Mouse (Mus musculus) hindbrain, embryonic 16.5 days (tissue): Measurements from ENCODE around the gene Gipc3. TPM values are rescaled to one million over a fixed set of nuclear protein-coding genes. Genes with fewer than 3 reads are reported as not detected.

Experiments used
- ATAC-seq: fragments of 200-750 bp; cut with Nextera tagmentation; 2 replicates; pipeline ENCODE4 v1.8.0; 2017; ENCODE audit warnings: moderate TSS enrichment, moderate library complexity
- H3K27ac ChIP-seq: fragments of 300-500 bp; sonication (generic); 2 replicates; pipeline ENCODE4 v1.5.1; 2014; ENCODE audit warnings: low read depth, mild to moderate bottlenecking, control low read depth, low read length, moderate library complexity
- H3K27me3 ChIP-seq: fragments of 300-500 bp; sonication (generic); replicated peaks from 2 replicates; pipeline ENCODE4 v1.6.1; 2014; ENCODE audit warnings: low read length; ENCODE audit not compliant: control insufficient read depth, insufficient read depth
- H3K36me3 ChIP-seq: fragments of 300-500 bp; sonication (generic); 2 replicates; pipeline ENCODE4 v1.6.1; 2014; ENCODE audit warnings: mild to moderate bottlenecking, low read length, moderate library complexity, mixed read lengths; ENCODE audit not compliant: control insufficient read depth, insufficient read depth
- H3K4me1 ChIP-seq: fragments of 300-500 bp; sonication (generic); 2 replicates; pipeline ENCODE4 v1.6.1; 2014; ENCODE audit warnings: low read depth, low read length; ENCODE audit not compliant: control insufficient read depth, insufficient read depth
- H3K4me2 ChIP-seq: fragments of 300-500 bp; sonication (generic); 2 replicates; pipeline ENCODE4 v1.6.1; 2014; ENCODE audit warnings: mild to moderate bottlenecking, low read length, control low read depth, moderate library complexity
- H3K4me3 ChIP-seq: fragments of 300-500 bp; sonication (generic); 2 replicates; pipeline ENCODE4 v1.5.1; 2014; ENCODE audit warnings: mild to moderate bottlenecking, low read length, control low read depth, moderate library complexity
- H3K9ac ChIP-seq: fragments of 300-500 bp; sonication (generic); 2 replicates; pipeline ENCODE4 v1.6.1; 2014; ENCODE audit warnings: low read depth, mild to moderate bottlenecking, control low read depth, low read length, moderate library complexity
- H3K9me3 ChIP-seq: fragments of 300-500 bp; sonication (generic); 2 replicates; pipeline ENCODE4 v1.6.1; 2014; ENCODE audit warnings: mild to moderate bottlenecking, low read length, moderate library complexity; ENCODE audit not compliant: control insufficient read depth
- WGBS: fragments of 180-500 bp; shearing (Covaris S2); extraction: QIAGEN DNeasy Blood & Tissue Kit; methylation state at CpG from one replicate; pipeline ENCODE4 v1.1.7; 2014; 5-methylcytosine and 5-hydroxymethylcytosine counted together
- microRNA-seq: library from miRNA; unstranded; fragments of <30 nt; microRNA quantifications from one replicate; pipeline ENCODE4, GENCODE M21; 2017
- polyA plus RNA-seq: library from polyadenylated mRNA; unstranded; fragments of >200 nt; fragmentation: Nextera tagmentation; extraction: Ambion mirVana; gene quantifications from 2 replicates; pipeline ENCODE4 v1.2.1, GENCODE M21; 2015

Gipc3 gene
- polyA plus RNA-seq, 1 experiment from 2014 or later, result not detected

GRCm38 (mm10) chr10:81286586-81286985 is 56.5 kb downstream of the Gipc3 start:
- H3K27me3 ChIP-seq, result peaks cover 18% of the 10 kb centered on the region
- no peak overlapping the region for H3K9ac ChIP-seq

GRCm38 (mm10) chr10:81285694-81286450 is 57.2 kb downstream of the Gipc3 start:
- Histone ChIP-seq H3K4me2 (peak overlapping the region; percentile 92), H3K9ac (peak overlapping the region; percentile 73), H3K9me3 (no peaks in the 10 kb centered on the region), H3K27ac (no peak overlapping the region), H3K27me3 (peaks cover 18% of the 10 kb centered on the region), H3K36me3 (no peaks in the 10 kb centered on the region), H3K4me3 (peak overlapping the region; percentile 53), H3K4me1 (peaks cover 5% of the 10 kb centered on the region; the same call in 1 of the 2 replicates)
- peak; percentile 72 for ATAC-seq
- WGBS, result 2% methylated on average over 54 of the region's 54 CpGs

More at GRCm38 (mm10) chr10:81286586-81286985, 56.5 kb downstream of the Gipc3 start:
- Histone ChIP-seq H3K27ac (no peak overlapping the region), H3K4me3 (no peak overlapping the region), H3K9me3 (no peaks in the 10 kb centered on the region), H3K4me1 (peaks cover 5% of the 10 kb centered on the region; the same call in 1 of the 2 replicates), H3K4me2 (no peak overlapping the region), H3K36me3 (no peaks in the 10 kb centered on the region)
- WGBS, result 53% methylated on average over 6 of the region's 6 CpGs
- ATAC-seq, result no peak

Small RNA genes within 50 kb of the gene (microRNA-seq; reads per million reads assigned to microRNA genes)
- gene Mir6913, result not detected

Other genes with a start within 250 kb of the Gipc3 start
- gene Creb3l3, start 244.4 kb downstream of the Gipc3 start, polyA plus RNA-seq, result 0.24 and 0.32 TPM in 2 replicates
- gene Map2k2, start 237.4 kb downstream of the Gipc3 start, polyA plus RNA-seq, result 236 and 240 TPM in 2 replicates
- gene Zbtb7a, start 208.0 kb downstream of the Gipc3 start, polyA plus RNA-seq, result 13.3 and 13.6 TPM in 2 replicates
- gene Pias4, start 175.3 kb downstream of the Gipc3 start, polyA plus RNA-seq, result 47.1 and 56.9 TPM in 2 replicates
- 525 and 551 TPM in 2 replicates for gene Eef2, start 166.6 kb downstream of the Gipc3 start, polyA plus RNA-seq
- gene Dapk3, start 160.3 kb downstream of the Gipc3 start, polyA plus RNA-seq, result 49.0 and 58.7 TPM in 2 replicates
- not detected in 2 replicates for gene 4930442H23Rik, start 159.4 kb downstream of the Gipc3 start, polyA plus RNA-seq
- gene Nmrk2, start 141.2 kb downstream of the Gipc3 start, polyA plus RNA-seq, result 0.09 and 0.24 TPM in 2 replicates
- 85.0 and 85.6 TPM in 2 replicates for gene Atcay, start 112.4 kb downstream of the Gipc3 start, polyA plus RNA-seq
- gene Zfr2, start 110.1 kb downstream of the Gipc3 start, polyA plus RNA-seq, result 23.8 and 28.7 TPM in 2 replicates
- 60.4 and 72.8 TPM in 2 replicates for gene Matk, start 90.3 kb downstream of the Gipc3 start, polyA plus RNA-seq
- gene Mrpl54, start 76.3 kb downstream of the Gipc3 start, polyA plus RNA-seq, result 126 and 137 TPM in 2 replicates
- 39.2 and 41.8 TPM in 2 replicates for gene Apba3, start 76.3 kb downstream of the Gipc3 start, polyA plus RNA-seq
- 5.3 and 6.4 TPM in 2 replicates for gene Tjp3, start 51.7 kb downstream of the Gipc3 start, polyA plus RNA-seq
- gene Pip5k1c, start 50.3 kb downstream of the Gipc3 start, polyA plus RNA-seq, result 128 and 144 TPM in 2 replicates
- 26.3 and 30.6 TPM in 2 replicates for gene Cactin, start 22.2 kb downstream of the Gipc3 start, polyA plus RNA-seq
- gene Tbxa2r, start 14.5 kb downstream of the Gipc3 start, polyA plus RNA-seq, result 5.4 and 6.3 TPM in 2 replicates
- 31.7 TPM in 2 replicates for gene Hmg20b, start 7.2 kb upstream of the Gipc3 start, polyA plus RNA-seq
- gene Mfsd12, start 14.2 kb upstream of the Gipc3 start, polyA plus RNA-seq, result 17.5 and 19.0 TPM in 2 replicates
- 0.49 and 1.1 TPM in 2 replicates for gene 4930404N11Rik, start 22.6 kb upstream of the Gipc3 start, polyA plus RNA-seq
- 149 and 156 TPM in 2 replicates for gene Fzr1, start 35.2 kb upstream of the Gipc3 start, polyA plus RNA-seq
- 99.8 and 108 TPM in 2 replicates for gene Dohh, start 41.2 kb upstream of the Gipc3 start, polyA plus RNA-seq
- 7.9 and 9.4 TPM in 2 replicates for gene Gm48551, start 41.2 kb upstream of the Gipc3 start, polyA plus RNA-seq
- 1.5 and 2.2 TPM in 2 replicates for gene Gm48552, start 45.7 kb upstream of the Gipc3 start, polyA plus RNA-seq
- gene Smim24, start 49.8 kb upstream of the Gipc3 start, polyA plus RNA-seq, result 1.6 and 2.3 TPM in 2 replicates
- 24.5 and 34.5 TPM in 2 replicates for gene Nfic, start 112.4 kb upstream of the Gipc3 start, polyA plus RNA-seq
- 60.1 and 63.6 TPM in 2 replicates for gene Celf5, start 139.4 kb upstream of the Gipc3 start, polyA plus RNA-seq
- gene Ncln, start 153.1 kb upstream of the Gipc3 start, polyA plus RNA-seq, result 68.9 and 82.7 TPM in 2 replicates
- gene S1pr4, start 156.9 kb upstream of the Gipc3 start, polyA plus RNA-seq, result 0.65 and 0.79 TPM in 2 replicates
- 0.81 and 1.1 TPM in 2 replicates for gene Gna15, start 181.0 kb upstream of the Gipc3 start, polyA plus RNA-seq
- 96.0 and 104 TPM in 2 replicates for gene Gna11, start 201.9 kb upstream of the Gipc3 start, polyA plus RNA-seq
- 457 and 712 TPM in 2 replicates for gene Aes, start 216.2 kb upstream of the Gipc3 start, polyA plus RNA-seq
- gene Tle2, start 231.3 kb upstream of the Gipc3 start, polyA plus RNA-seq, result 40.9 and 50.2 TPM in 2 replicates